Mouse (Mus musculus) kidney, adult 2 months (tissue): ENCODE data around the gene Pin4.

Experiments
- CTCF ChIP-seq: fragments of 200-500 bp; conservative IDR thresholded peaks from 2 replicates; pipeline ENCODE4 v1.5.1; 2011; ENCODE audit warnings: low read depth, mild to moderate bottlenecking, control low read depth, low read length, moderate library complexity, mixed read lengths; ENCODE audit not compliant: insufficient read depth, insufficient read length
- POLR2A ChIP-seq: fragments of 200-500 bp; IDR thresholded peaks from one replicate; pipeline ENCODE4 v1.6.1; 2011; ENCODE audit warnings: low read depth, low read length, control low read depth

DNA sequence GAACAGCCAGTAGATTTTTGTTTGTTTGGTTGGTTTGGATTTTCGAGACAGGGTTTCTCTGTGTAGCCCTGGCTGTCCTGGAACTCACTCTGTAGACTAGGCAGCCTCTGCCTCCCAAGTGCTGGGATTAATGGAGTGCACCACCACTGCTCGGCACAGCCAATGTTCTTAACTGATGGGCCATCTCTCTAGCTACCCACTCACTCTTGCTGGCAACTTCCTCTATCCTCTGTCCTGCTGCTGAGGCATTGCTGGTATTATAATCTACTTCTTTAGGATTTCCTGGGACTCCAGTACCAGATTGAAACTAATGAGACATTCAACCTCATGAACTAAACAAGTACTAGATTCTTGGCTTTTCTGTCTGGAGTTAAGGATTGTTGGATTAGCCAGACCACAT lies 41.3 kb downstream of the Pin4 start:
- TF ChIP-seq POLR2A (no peak), CTCF (no peak)
